Mouse (Mus musculus) embryonic stem cell, embryonic (primary cell): ENCODE data around the gene Rpl19.

Experiments
- CTCF ChIA-PET, 4 experiments: fragments of 300-600 bp in 2 of 4; fragments of 350-600 bp in 2 of 4; sonication (Branson Sonifier 250); formaldehyde crosslinking; loops; one replicate each; lab custom pipeline; 2022; ENCODE audit warnings: inconsistent platforms in 2 of 4; lab: Charles Lee
- POLR2A ChIA-PET, 4 experiments: fragments of 300-600 bp in 2 of 4; fragments of 350-600 bp in 2 of 4; sonication (Branson Sonifier 250); formaldehyde crosslinking; loops; one replicate each; lab custom pipeline; 2022; ENCODE audit warnings: antibody characterized with exemption in 4 of 4, inconsistent platforms in 1 of 4; lab: Charles Lee

The Rpl19 gene

DNA sequence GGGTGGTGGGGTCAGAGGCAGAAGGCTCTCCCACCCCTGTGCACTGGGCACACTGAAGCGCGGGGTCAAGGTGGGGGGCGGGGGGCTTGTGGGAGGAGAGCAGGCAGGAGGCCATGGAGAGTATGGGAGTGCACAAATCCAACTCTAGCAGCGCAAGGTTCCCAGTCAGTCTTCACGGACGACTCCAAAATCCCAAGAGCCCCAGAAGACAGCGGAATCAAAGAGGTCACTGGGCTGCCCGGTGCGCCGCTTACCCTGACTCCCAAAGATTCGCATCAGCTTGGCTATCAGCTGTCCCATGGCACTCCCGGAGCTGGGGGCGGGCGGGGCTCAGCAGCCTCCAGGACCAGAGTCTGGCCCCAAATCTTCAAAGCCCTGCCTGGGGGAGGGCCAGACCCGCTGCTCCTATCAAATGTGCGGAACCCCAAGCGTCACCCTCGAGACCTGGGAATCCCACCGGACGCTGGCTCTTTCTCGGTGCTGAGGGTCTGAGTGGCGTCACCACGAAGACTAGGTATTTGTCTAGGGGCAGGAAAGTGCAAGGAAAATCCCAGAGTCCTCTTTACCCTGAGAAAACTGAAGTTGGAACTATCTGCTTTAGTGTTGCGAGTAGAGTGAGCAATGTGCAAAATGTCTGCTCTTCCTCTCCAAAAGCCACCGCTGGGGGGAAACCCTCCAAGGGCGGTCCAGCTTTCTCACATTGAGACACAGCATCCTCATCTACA lies 30.8 kb upstream of the Rpl19 start, which contains the start of gene Arl5c:
Gene Arl5c (minus strand): TSS at position 618 of the 725 bp plus-strand sequence.
- ChIA-PET POLR2A (interaction anchor here in 3 of 4 experiments (0.5 to 3.0 kb wide), 22 partner anchors 8 to 253 kb away, joined by 3 to 19 read pairs (median 4); partner anchors contain the start of genes Plxdc1 (in 2 of the 3), Rpl19 (in 2 of the 3), Rpl23 (in 2 of the 3) and Cacnb1 (in 1 of the 3)), CTCF (interaction anchor here (0.7 to 2.3 kb wide), 10 partner anchors 8 to 347 kb away, joined by 3 to 28 read pairs (median 3); partner anchors contain the start of gene Fbxo47 (in 1 of the 4))

DNA sequence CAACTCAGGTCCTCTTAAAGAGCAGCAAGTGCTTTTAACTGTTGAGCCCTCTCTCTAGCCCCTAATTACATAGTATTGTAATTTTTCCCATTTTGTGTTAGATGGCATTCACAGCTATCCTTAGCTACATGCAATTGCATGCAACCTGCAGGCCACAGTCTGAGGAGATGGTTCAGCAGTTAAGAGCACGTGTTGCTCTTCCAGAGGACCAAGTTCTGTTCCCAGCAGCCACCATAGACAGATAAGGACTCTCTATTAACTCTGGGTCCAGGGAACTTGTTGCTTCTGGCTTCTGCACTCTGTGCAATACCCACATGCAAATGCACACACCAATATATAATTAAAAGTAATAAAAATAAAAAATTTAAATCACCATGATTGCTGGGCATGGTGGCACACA lies 29.8 kb upstream of the Rpl19 start:
- POLR2A ChIA-PET, result interaction anchor here in 3 of 4 experiments (0.7 to 2.7 kb wide), 6 partner anchors 8 to 299 kb away, joined by 3 to 19 read pairs (median 4); partner anchors contain the start of gene Plxdc1 (in 1 of the 3)
- CTCF ChIA-PET, result interaction anchor here in 3 of 4 experiments (0.6 to 1.4 kb wide), 6 partner anchors 8 to 346 kb away, joined by 3 to 6 read pairs (median 3); partner anchors contain the start of gene Fbxo47 (in 1 of the 3)

DNA sequence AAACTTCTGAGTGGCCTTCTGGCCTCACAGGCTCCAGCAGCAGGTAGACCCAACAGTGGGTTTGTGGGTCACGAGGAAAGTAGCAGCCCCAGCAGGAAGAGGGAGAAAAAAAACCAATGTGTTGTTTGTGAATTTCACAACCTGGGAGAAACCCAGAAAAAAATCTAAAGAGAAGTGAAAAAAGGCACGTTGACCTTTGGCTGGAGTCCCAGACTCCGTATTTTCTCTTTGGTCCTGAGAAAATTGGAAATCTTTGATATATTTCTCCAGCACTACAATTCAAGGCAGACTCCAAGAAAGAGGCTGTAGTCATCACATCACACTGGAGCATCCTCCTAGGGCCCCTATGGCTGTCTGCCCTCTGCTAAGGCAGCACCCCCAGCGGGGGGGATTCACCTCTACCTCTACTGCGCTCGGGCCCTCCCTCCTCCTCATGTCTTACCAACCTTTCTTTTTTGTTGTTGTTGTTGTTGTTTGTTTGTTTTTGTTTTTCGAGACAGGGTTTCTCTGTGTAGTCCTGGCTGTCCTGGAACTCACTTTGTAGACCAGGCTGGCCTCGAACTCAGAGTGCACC lies 29.0 kb upstream of the Rpl19 start:
- CTCF ChIA-PET, result interaction anchor here in 1 of 4 experiments (1.1 kb wide), 1 partner anchor 60 kb away, joined by 3 read pairs; no protein-coding TSS in a partner anchor
- POLR2A ChIA-PET, result interaction anchor here in 2 of 4 experiments (1.0 to 1.5 kb wide), 2 partner anchors 61 to 105 kb away, joined by 3 to 4 read pairs; no protein-coding TSS in a partner anchor

DNA sequence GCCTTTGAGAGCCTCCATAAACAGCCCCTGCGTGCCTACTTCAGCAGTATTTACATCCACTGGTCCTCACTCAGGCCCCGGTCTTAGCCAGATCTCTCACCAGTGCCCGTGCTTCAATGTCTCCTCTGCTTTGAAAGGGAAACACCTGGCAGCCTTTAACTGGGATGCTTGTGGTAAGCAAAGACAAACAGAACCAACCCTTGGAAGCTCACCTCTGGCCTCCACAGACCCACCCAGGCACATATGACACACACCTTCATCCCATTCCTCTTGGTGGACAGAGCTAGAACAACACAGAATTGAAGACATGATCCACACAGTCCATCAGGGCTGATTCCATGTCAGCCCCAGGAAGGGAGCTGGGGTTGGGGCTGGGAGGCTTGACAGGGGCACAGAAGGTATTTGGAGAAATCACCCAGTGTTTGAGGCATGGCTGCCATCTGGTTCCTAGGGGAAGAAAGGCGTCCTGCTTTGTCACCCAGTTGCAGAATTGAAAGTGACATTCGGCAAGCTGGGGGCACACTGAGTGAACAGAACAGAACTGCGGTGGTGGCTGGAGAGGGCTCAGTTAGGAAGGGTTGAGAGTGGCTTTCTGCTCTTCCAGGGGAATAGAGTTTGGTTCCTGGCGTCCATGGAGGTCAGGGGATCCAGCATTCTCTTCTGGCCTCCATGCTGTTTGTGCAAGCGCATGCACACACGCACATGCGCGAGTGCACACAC lies 28.3 kb upstream of the Rpl19 start:
- ChIA-PET POLR2A (interaction anchor here in 1 of 4 experiments (1.5 kb wide), 1 partner anchor 60 kb away, joined by 3 read pairs; no protein-coding TSS in a partner anchor), CTCF (interaction anchor here in 1 of 4 experiments (1.1 to 1.7 kb wide), 2 partner anchors 15 to 61 kb away, joined by 3 to 5 read pairs; no protein-coding TSS in a partner anchor)

DNA sequence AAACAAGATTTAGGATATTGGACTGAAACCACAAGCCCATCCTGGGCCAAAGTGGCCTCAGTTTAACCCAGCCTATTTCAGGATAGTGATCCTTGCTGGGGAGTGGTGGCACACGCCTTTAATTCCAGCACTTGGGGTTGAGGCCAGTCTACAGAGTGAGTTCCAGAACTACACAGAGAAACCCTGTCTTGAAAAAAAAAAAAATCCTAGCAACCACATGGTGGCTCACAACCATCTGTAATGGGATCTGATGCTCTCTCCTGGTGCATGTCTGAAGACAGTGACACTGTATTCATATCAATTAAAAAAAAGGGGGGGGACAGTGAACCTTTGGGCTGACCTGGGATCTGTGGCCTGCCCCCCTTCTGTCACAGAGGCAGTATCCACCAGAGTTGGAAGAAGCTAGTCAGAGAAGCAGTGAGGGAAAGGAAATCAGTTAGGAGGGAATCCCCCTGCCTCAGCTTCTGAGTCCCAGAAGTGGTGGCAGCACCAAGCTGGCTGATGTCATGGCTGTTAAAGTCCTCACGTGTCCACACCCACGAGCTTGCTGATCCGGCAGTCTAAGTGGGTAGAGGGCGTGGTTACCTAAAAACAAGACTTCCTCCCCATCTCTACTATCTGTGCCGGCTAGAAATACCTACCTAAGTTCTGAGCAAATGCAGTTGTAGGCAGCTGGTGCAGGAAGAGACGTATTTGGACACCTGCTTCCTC lies 27.5 kb upstream of the Rpl19 start:
- POLR2A ChIA-PET, result interaction anchor here in 3 of 4 experiments (0.5 to 1.8 kb wide), 8 partner anchors 19 to 217 kb away, joined by 3 to 6 read pairs (median 4); partner anchors contain the start of genes Rpl19 (in 2 of the 3) and Rpl23 (in 1 of the 3)

DNA sequence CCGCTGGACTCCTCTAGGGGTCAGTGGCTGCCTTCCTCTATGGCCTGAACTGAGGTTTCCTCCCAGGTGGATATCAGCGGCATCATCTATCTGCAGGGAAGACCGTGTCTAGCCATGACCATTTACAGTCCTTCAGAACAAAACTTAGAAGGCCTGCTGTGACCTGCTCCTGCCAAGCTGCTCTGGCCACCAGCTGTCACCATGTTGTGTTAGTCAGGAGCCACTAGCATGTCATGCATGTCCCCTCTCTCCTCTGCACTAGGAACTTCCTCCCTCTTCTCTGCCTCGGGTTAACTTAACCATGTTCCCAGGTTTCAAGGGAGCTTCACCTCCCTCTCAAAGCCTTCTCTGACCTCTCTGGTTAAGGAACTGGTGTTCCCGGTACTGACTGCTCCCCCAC lies 26.8 kb upstream of the Rpl19 start:
- CTCF ChIA-PET, result interaction anchor here in 1 of 4 experiments (1.7 kb wide), 1 partner anchor 13 kb away, joined by 5 read pairs; no protein-coding TSS in a partner anchor
- POLR2A ChIA-PET, result interaction anchor here in 3 of 4 experiments (0.9 to 1.8 kb wide), 5 partner anchors 21 to 218 kb away, joined by 3 to 6 read pairs (median 4); partner anchors contain the start of genes Rpl19 (in 3 of the 3) and Rpl23 (in 1 of the 3)

More for the DNA sequence above, 27.5 kb upstream of the Rpl19 start:
- CTCF ChIA-PET, result interaction anchor here in 2 of 4 experiments (0.7 to 1.7 kb wide), 3 partner anchors 14 to 20 kb away, joined by 3 to 5 read pairs (median 3); no protein-coding TSS in a partner anchor

DNA sequence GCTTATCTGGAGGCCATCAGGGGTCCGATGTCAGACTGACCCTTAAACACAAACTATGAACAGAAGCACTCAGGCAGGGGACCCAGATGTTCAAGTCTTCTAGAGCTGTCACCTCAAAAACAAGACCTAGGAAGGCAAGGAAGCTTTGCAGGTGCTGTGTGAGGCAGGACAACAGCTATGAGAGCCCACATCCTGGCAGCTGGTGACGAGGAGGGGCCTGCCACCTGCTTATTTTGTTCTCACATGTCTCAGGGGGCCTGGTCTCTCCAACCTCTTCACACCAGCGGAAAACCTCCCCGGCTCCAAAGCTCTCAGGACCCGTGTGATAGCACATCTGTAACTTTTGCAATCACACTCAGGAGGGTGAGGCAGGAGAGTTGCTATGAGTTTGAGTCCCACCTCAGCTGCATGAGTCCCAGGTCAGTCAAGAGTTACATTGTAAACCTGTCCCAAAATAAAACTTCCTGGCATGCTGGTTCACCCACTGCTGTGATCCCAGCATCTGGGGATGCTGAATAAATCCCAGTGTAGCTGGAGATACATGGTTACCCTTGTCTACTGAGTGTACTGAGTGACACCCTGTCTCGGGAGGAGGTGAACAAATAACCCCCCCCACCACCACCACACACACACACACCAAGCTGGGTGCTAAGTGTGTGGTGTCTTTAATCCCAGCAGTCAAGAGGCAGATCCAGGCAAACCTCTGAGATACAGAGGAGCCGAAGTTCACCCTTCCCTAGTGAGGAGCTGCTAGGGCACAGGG lies 26.0 kb upstream of the Rpl19 start:
- CTCF ChIA-PET, result interaction anchor here in 1 of 4 experiments (0.5 kb wide), 1 partner anchor 64 kb away, joined by 3 read pairs; no protein-coding TSS in a partner anchor
- POLR2A ChIA-PET, result interaction anchor here (0.5 to 4.1 kb wide), 14 partner anchors 11 to 284 kb away, joined by 3 to 21 read pairs (median 4); partner anchors contain the start of genes Rpl19 (in 4 of the 4), Fbxo47 (in 1 of the 4), Plxdc1 (in 1 of the 4) and Rpl23 (in 1 of the 4)

DNA sequence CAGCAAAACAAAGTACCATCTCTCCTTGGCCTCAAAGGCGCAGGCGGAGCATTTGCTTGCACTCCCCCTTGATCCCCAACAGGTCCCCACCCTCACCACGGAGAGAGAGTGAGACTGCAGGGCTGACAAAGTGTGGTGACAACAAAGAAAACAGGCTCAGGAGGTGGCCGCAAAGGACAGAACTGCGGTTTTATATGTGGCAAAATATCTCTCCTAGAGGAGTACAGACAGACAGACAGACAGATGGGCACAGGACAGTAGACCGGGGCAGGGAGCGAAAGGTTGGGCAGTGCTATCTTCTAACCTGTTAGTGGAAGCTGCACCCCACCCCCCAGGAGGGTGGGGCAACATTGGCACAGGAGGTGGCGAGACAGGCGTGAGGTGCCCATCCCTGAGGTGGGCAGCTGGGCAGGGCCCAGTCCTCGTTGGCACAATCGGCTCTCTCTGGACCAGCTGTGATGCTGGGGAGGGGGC lies 25.1 kb upstream of the Rpl19 start:
- ChIA-PET POLR2A (interaction anchor here in 3 of 4 experiments (0.6 to 4.1 kb wide), 9 partner anchors 10 to 149 kb away, joined by 3 to 21 read pairs (median 4); partner anchors contain the start of genes Fbxo47 (in 2 of the 3), Plxdc1 (in 1 of the 3) and Rpl19 (in 1 of the 3)), CTCF (interaction anchor here in 3 of 4 experiments (0.5 to 2.4 kb wide), 12 partner anchors 10 to 1095 kb away, joined by 3 to 36 read pairs (median 3); no protein-coding TSS in a partner anchor)

DNA sequence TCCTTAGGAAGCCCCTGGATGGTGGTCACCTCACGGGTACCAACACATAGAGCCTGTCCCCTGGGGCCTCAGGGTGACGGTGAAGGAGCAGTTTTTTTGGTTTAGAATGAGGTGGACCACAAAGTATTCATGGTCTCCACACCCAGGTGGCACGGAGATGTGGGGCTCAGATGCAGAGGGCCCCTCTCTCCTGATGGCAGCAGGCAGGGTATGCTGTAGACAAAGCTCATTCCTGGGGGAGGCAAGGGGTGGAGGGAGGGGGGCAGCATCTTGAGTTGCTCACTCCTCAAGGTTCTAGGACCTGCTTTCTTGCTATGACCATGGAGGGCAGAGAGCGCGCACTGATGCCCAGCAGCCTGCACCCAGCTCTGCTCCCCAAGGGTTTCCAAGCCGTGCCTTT lies 24.5 kb upstream of the Rpl19 start:
- ChIA-PET CTCF (interaction anchor here (0.5 to 5.1 kb wide), 83 partner anchors 8 to 1094 kb away, joined by 3 to 40 read pairs (median 4); partner anchors contain the start of genes Plxdc1 (in 3 of the 4), Fbxo47 (in 2 of the 4), Cacnb1 (in 1 of the 4) and Fbxl20 (in 1 of the 4)), POLR2A (interaction anchor here (0.6 to 7.0 kb wide), 38 partner anchors 8 to 372 kb away, joined by 3 to 64 read pairs (median 4); partner anchors contain the start of genes Rpl19 (in 3 of the 4), Cacnb1 (in 2 of the 4), Cdk12 (in 1 of the 4) and Epop (in 1 of the 4))

DNA sequence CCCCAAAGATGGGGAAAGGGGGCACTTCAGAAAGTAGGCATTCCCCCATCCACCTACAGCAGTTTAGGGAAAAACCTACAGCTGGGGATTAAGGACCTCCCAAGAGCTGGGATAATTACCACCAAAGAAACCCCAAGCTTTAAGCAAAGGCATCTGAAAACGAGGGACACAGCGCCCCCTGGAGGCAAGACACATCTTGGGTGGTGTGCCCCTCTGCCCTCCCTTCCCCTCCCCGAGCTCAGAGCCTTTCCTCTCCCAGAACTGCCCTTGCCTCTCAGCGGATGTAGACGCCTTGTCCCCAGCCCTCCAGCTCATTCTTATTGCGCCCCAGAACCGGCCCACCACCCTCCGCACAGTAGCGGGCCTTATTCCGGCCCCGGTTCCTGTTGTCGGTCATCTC lies 23.9 kb upstream of the Rpl19 start:
- CTCF ChIA-PET, result interaction anchor here (0.5 to 5.1 kb wide), 85 partner anchors 8 to 670 kb away, joined by 3 to 40 read pairs (median 4); partner anchors contain the start of genes Plxdc1 (in 3 of the 4), Fbxo47 (in 2 of the 4), 1700001P01Rik (in 1 of the 4) and Cacnb1 (in 1 of the 4)

DNA sequence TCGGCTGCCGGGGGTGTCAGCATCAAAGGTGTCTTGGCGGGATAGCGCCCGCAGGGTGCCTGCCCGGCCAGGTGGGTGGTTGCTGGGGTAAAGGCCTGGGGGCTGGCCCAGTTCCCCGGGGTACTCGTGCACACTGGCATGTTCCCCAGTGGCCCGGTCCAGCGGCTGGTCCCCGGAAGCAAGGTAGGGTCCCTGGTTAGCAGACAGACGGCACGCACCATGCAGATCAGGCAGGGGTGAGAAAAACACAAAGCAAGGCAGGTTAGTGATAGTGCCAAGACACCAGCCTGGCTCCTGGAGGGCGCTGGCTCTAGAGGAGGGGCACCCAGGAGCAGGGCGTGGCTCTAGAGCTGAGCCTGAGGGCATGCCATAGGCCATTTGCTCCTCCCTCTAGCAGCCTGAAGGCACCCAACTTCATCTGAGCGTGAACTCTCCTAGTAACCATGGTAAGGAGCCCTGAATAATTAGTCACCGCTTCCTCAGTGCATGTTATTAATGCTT lies 23.3 kb upstream of the Rpl19 start:
- POLR2A ChIA-PET, result interaction anchor here (0.6 to 7.0 kb wide), 53 partner anchors 8 to 300 kb away, joined by 3 to 64 read pairs (median 5); partner anchors contain the start of genes Rpl19 (in 3 of the 4), Arl5c (in 2 of the 4), Cacnb1 (in 2 of the 4) and Fbxo47 (in 2 of the 4)

More for the DNA sequence above, 23.9 kb upstream of the Rpl19 start:
- POLR2A ChIA-PET, result interaction anchor here (0.6 to 7.0 kb wide), 48 partner anchors 9 to 389 kb away, joined by 3 to 64 read pairs (median 4); partner anchors contain the start of genes Rpl19 (in 3 of the 4), Cacnb1 (in 2 of the 4), Fbxo47 (in 2 of the 4) and Cdk12 (in 1 of the 4)

DNA sequence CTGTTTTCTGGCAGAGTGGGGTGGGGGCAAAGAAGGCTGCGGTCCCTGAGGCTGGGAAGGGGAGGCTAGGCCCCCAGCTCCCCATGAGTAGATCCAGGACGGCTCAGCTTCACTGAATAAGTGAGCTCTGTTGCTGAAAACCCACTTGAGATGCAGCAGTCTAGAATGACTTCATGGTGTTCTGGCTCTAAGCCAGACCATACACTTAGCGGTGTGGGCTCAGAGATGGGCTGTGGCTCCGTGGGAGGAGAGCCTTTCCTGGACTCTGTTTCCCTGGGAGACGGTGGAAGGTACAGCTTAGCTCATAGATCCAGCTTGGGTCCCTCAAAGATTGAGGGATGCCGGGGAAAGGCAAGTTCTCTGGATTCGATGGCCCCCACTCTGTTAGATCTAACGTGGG lies 22.3 kb upstream of the Rpl19 start:
- ChIA-PET CTCF (interaction anchor here (0.5 to 5.1 kb wide), 24 partner anchors 8 to 359 kb away, joined by 3 to 40 read pairs (median 3); partner anchors contain the start of gene Arl5c (in 2 of the 4)), POLR2A (interaction anchor here in 3 of 4 experiments (0.5 to 7.0 kb wide), 51 partner anchors 9 to 918 kb away, joined by 3 to 64 read pairs (median 5); partner anchors contain the start of genes Fbxo47 (in 3 of the 3), Rpl19 (in 3 of the 3), Rpl23 (in 3 of the 3) and Arl5c (in 2 of the 3))

More for the DNA sequence above, 23.3 kb upstream of the Rpl19 start:
- CTCF ChIA-PET, result interaction anchor here (0.7 to 5.1 kb wide), 57 partner anchors 8 to 670 kb away, joined by 3 to 40 read pairs (median 4); partner anchors contain the start of genes 1700001P01Rik (in 1 of the 4), Arl5c (in 1 of the 4), Cacnb1 (in 1 of the 4) and Fbxl20 (in 1 of the 4)

DNA sequence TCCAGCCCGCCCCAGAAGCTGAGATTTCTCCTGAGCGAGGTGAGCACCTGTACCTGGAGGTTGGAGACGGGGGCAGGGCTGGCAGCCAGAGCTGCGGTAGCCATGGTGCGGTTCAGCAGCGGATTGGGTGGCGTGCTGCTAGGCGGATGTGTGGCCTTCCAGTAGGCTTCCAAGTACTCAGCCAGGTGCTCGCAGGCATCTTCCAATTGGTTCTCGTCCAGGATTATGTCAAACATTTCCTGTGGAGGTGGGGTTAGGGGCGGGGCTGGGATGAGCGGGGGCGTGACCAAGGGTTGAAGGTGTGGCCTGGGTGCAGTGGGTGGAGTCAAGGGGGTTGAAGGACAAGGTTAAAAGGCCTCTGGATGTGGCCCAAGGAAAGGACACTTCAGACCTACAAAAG lies 21.4 kb upstream of the Rpl19 start:
- CTCF ChIA-PET, result interaction anchor here (0.5 to 5.1 kb wide), 18 partner anchors 10 to 824 kb away, joined by 3 to 40 read pairs (median 3); partner anchors contain the start of genes Arl5c (in 1 of the 4), Lasp1 (in 1 of the 4) and Stac2 (in 1 of the 4)
- POLR2A ChIA-PET, result interaction anchor here (0.5 to 7.0 kb wide), 51 partner anchors 8 to 1746 kb away, joined by 3 to 64 read pairs (median 4); partner anchors contain the start of genes Fbxo47 (in 3 of the 4), Rpl19 (in 3 of the 4), Rpl23 (in 3 of the 4) and Arl5c (in 1 of the 4)

DNA sequence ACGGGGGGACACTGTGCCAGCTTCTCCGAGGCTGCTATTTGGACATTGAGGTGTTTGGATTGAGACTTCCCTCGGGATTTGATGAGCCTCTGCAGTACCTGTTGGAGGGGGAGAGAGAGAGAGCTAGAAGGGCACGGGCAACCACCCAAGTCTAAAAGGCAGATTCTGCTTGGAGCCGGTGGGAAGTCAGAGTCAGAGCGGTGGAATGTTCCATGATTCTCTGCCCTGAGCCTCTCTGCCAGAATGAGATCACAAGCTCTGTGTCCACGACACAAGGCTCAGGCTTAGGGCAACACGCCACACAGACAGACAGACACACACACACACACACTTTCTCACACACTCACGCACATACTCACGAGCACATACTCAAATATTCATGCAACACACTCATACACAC lies 20.8 kb upstream of the Rpl19 start:
- ChIA-PET POLR2A (interaction anchor here (0.6 to 7.0 kb wide), 30 partner anchors 9 to 1747 kb away, joined by 3 to 64 read pairs (median 4); partner anchors contain the start of genes Rpl19 (in 3 of the 4), Cacnb1 (in 2 of the 4), Fbxo47 (in 2 of the 4) and Rpl23 (in 2 of the 4)), CTCF (interaction anchor here (0.5 to 5.1 kb wide), 9 partner anchors 11 to 81 kb away, joined by 3 to 40 read pairs (median 3); partner anchors contain the start of genes Arl5c (in 1 of the 4), Cacnb1 (in 1 of the 4) and Stac2 (in 1 of the 4))
